Mouse (Mus musculus): Measurements from ENCODE around the gene Itga2b. TPM values are rescaled to one million over a fixed set of nuclear protein-coding genes. Genes with fewer than 3 reads are reported as not detected.

Gene Itga2b
- polyA plus RNA-seq, 1 experiment from 2014 or later = 80.3 TPM

GRCm38 (mm10) chr11:102448327-102448726 lies 21.6 kb downstream of the Itga2b start:
- DNase-seq (ENCODE audit: low spot score) = no peak

GRCm38 (mm10) chr11:102447497-102447896 lies 22.4 kb downstream of the Itga2b start, which contains the start of gene Fam171a2:
Fam171a2 (minus strand) TSS chr11:102447682.
- peak within 1 kb of the TSS; percentile 99 for H3K4me2 ChIP-seq
- H3K9ac ChIP-seq (ENCODE audit: low read depth, low read length) = peak within 1 kb of the TSS; percentile 82
- peaks cover 46% of the 10 kb centered on the region for H3K27me3 ChIP-seq (replicated peaks; ENCODE audit: control insufficient read depth, insufficient read depth, low read length)
- H3K4me1 ChIP-seq (replicated peaks; ENCODE audit: control insufficient read depth, insufficient read depth, low read length) = peaks cover 32% of the 10 kb centered on the region
- WGBS = 0% methylated on average over 40 of the region's 40 CpGs
- ATAC-seq (replicated peaks; ENCODE audit: low FRiP score) (peak; percentile 74), DNase-seq (ENCODE audit: low spot score) (peak; percentile 86)
- H3K36me3 ChIP-seq (ENCODE audit: control insufficient read depth, insufficient read depth, low read length) = no peaks in the 10 kb centered on the region
- peak within 1 kb of the TSS; percentile 76 for H3K4me3 ChIP-seq (ENCODE audit: low read depth, low read length)
- no peaks in the 10 kb centered on the region for H3K9me3 ChIP-seq (ENCODE audit: control insufficient read depth, low read length)
- H3K27ac ChIP-seq (ENCODE audit: low read depth, low read length) = peak within 1 kb of the TSS; percentile 52; the same call in 1 of the 2 replicates

More at GRCm38 (mm10) chr11:102448327-102448726, 21.6 kb downstream of the Itga2b start:
- Histone ChIP-seq H3K4me3 (ENCODE audit: low read depth, low read length) (no peak overlapping the region), H3K36me3 (ENCODE audit: control insufficient read depth, insufficient read depth, low read length) (no peaks in the 10 kb centered on the region), H3K27me3 (replicated peaks; ENCODE audit: control insufficient read depth, insufficient read depth, low read length) (peaks cover 46% of the 10 kb centered on the region), H3K4me2 (no peak overlapping the region), H3K9ac (ENCODE audit: low read depth, low read length) (no peak overlapping the region), H3K27ac (ENCODE audit: low read depth, low read length) (no peak overlapping the region), H3K9me3 (ENCODE audit: control insufficient read depth, low read length) (no peaks in the 10 kb centered on the region), H3K4me1 (replicated peaks; ENCODE audit: control insufficient read depth, insufficient read depth, low read length) (peaks cover 32% of the 10 kb centered on the region)
- no peak for ATAC-seq (replicated peaks; ENCODE audit: low FRiP score)
- WGBS = 17% methylated on average over 8 of the region's 8 CpGs

GRCm38 (mm10) chr11:102446581-102447461 lies 23.1 kb downstream of the Itga2b start:
- peak overlapping the region; percentile 76 for H3K4me3 ChIP-seq (ENCODE audit: low read depth, low read length)
- peak; percentile 69 for DNase-seq (ENCODE audit: low spot score)
- H3K4me2 ChIP-seq = peak overlapping the region; percentile 99
- WGBS = 1% methylated on average over 47 of the region's 49 CpGs
- peak; percentile 46 for ATAC-seq (replicated peaks; ENCODE audit: low FRiP score)
- H3K36me3 ChIP-seq (ENCODE audit: control insufficient read depth, insufficient read depth, low read length) = no peaks in the 10 kb centered on the region
- H3K9me3 ChIP-seq (ENCODE audit: control insufficient read depth, low read length) = no peaks in the 10 kb centered on the region
- peaks cover 32% of the 10 kb centered on the region for H3K4me1 ChIP-seq (replicated peaks; ENCODE audit: control insufficient read depth, insufficient read depth, low read length)
- H3K9ac ChIP-seq (ENCODE audit: low read depth, low read length) = peak overlapping the region; percentile 82
- H3K27me3 ChIP-seq (replicated peaks; ENCODE audit: control insufficient read depth, insufficient read depth, low read length) = peaks cover 46% of the 10 kb centered on the region
- H3K27ac ChIP-seq (ENCODE audit: low read depth, low read length) = peak overlapping the region; percentile 52; the same call in 1 of the 2 replicates

GRCm38 (mm10) chr11:102445891-102446361 lies 24.0 kb downstream of the Itga2b start:
- Histone ChIP-seq H3K9ac (ENCODE audit: low read depth, low read length) (peak overlapping the region; percentile 0; the same call in 1 of the 2 replicates), H3K27ac (ENCODE audit: low read depth, low read length) (no peak overlapping the region), H3K27me3 (replicated peaks; ENCODE audit: control insufficient read depth, insufficient read depth, low read length) (peaks cover 46% of the 10 kb centered on the region), H3K4me1 (replicated peaks; ENCODE audit: control insufficient read depth, insufficient read depth, low read length) (peaks cover 32% of the 10 kb centered on the region), H3K36me3 (ENCODE audit: control insufficient read depth, insufficient read depth, low read length) (no peaks in the 10 kb centered on the region), H3K4me3 (ENCODE audit: low read depth, low read length) (peak overlapping the region; percentile 76), H3K9me3 (ENCODE audit: control insufficient read depth, low read length) (no peaks in the 10 kb centered on the region), H3K4me2 (peak overlapping the region; percentile 99)
- DNase-seq (ENCODE audit: low spot score) (no peak), ATAC-seq (replicated peaks; ENCODE audit: low FRiP score) (no peak)
- 27% methylated on average over 7 of the region's 7 CpGs for WGBS

- peak overlapping the region; percentile 99 for H3K4me2 ChIP-seq
- 32% methylated on average over 10 of the region's 10 CpGs for WGBS
Observed at GRCm38 (mm10) chr11:102445264-102445890, 24.5 kb downstream of the Itga2b start.

GRCm38 (mm10) chr11:102444781-102445180 lies 25.1 kb downstream of the Itga2b start:
- no peak overlapping the region for H3K27ac ChIP-seq (ENCODE audit: low read depth, low read length)
- H3K4me3 ChIP-seq (ENCODE audit: low read depth, low read length) = no peak overlapping the region
- H3K9me3 ChIP-seq (ENCODE audit: control insufficient read depth, low read length) = no peaks in the 10 kb centered on the region
- no peak overlapping the region for H3K4me2 ChIP-seq
- WGBS = 35% methylated on average over 6 of the region's 6 CpGs
- no peak overlapping the region for H3K9ac ChIP-seq (ENCODE audit: low read depth, low read length)
- H3K27me3 ChIP-seq (replicated peaks; ENCODE audit: control insufficient read depth, insufficient read depth, low read length) = peaks cover 48% of the 10 kb centered on the region
- ATAC-seq (replicated peaks; ENCODE audit: low FRiP score) (no peak), DNase-seq (ENCODE audit: low spot score) (no peak)
- H3K36me3 ChIP-seq (ENCODE audit: control insufficient read depth, insufficient read depth, low read length) = no peaks in the 10 kb centered on the region
- H3K4me1 ChIP-seq (replicated peaks; ENCODE audit: control insufficient read depth, insufficient read depth, low read length) = peaks cover 32% of the 10 kb centered on the region

More at GRCm38 (mm10) chr11:102445264-102445890, 24.5 kb downstream of the Itga2b start:
- H3K27me3 ChIP-seq (replicated peaks; ENCODE audit: control insufficient read depth, insufficient read depth, low read length) = peaks cover 46% of the 10 kb centered on the region
- H3K9me3 ChIP-seq (ENCODE audit: control insufficient read depth, low read length) = no peaks in the 10 kb centered on the region
- no peak overlapping the region for H3K27ac ChIP-seq (ENCODE audit: low read depth, low read length)
- no peaks in the 10 kb centered on the region for H3K36me3 ChIP-seq (ENCODE audit: control insufficient read depth, insufficient read depth, low read length)
- 0 out of 2 replicates have a peak overlapping the region, but pooled peaks have one; percentile 76 for H3K4me3 ChIP-seq (ENCODE audit: low read depth, low read length)
- peaks cover 32% of the 10 kb centered on the region for H3K4me1 ChIP-seq (replicated peaks; ENCODE audit: control insufficient read depth, insufficient read depth, low read length)
- H3K9ac ChIP-seq (ENCODE audit: low read depth, low read length) = no peak overlapping the region
- DNase-seq (ENCODE audit: low spot score) = no peak
- ATAC-seq (replicated peaks; ENCODE audit: low FRiP score) = no peak

- Histone ChIP-seq H3K36me3 (ENCODE audit: control insufficient read depth, insufficient read depth, low read length) (no peaks in the 10 kb centered on the region; the same call in 1 of the 2 replicates), H3K4me2 (no peak overlapping the region), H3K27ac (ENCODE audit: low read depth, low read length) (no peak overlapping the region), H3K9ac (ENCODE audit: low read depth, low read length) (no peak overlapping the region), H3K4me3 (ENCODE audit: low read depth, low read length) (no peak overlapping the region), H3K27me3 (replicated peaks; ENCODE audit: control insufficient read depth, insufficient read depth, low read length) (peaks cover 48% of the 10 kb centered on the region), H3K9me3 (ENCODE audit: control insufficient read depth, low read length) (no peaks in the 10 kb centered on the region), H3K4me1 (replicated peaks; ENCODE audit: control insufficient read depth, insufficient read depth, low read length) (peaks cover 32% of the 10 kb centered on the region)
- ATAC-seq (replicated peaks; ENCODE audit: low FRiP score) (no peak), DNase-seq (ENCODE audit: low spot score) (no peak)
- 70% methylated on average over 3 of the region's 3 CpGs for WGBS
Observed at GRCm38 (mm10) chr11:102444321-102444720, 25.6 kb downstream of the Itga2b start.

GRCm38 (mm10) chr11:102443740-102444139 lies 26.2 kb downstream of the Itga2b start:
- peaks cover 3% of the 10 kb centered on the region; the same call in 1 of the 2 replicates for H3K36me3 ChIP-seq (ENCODE audit: control insufficient read depth, insufficient read depth, low read length)
- H3K9ac ChIP-seq (ENCODE audit: low read depth, low read length) = no peak overlapping the region
- 60% methylated on average over 12 of the region's 12 CpGs for WGBS
- H3K9me3 ChIP-seq (ENCODE audit: control insufficient read depth, low read length) = no peaks in the 10 kb centered on the region
- ATAC-seq (replicated peaks; ENCODE audit: low FRiP score) (no peak), DNase-seq (ENCODE audit: low spot score) (no peak)
- H3K27me3 ChIP-seq (replicated peaks; ENCODE audit: control insufficient read depth, insufficient read depth, low read length) = peaks cover 48% of the 10 kb centered on the region
- H3K4me1 ChIP-seq (replicated peaks; ENCODE audit: control insufficient read depth, insufficient read depth, low read length) = peaks cover 32% of the 10 kb centered on the region
- H3K4me3 ChIP-seq (ENCODE audit: low read depth, low read length) = no peak overlapping the region
- H3K27ac ChIP-seq (ENCODE audit: low read depth, low read length) = no peak overlapping the region
- no peak overlapping the region for H3K4me2 ChIP-seq

All from liver, embryonic 11.5 days (tissue).